Mouse (Mus musculus): ENCODE measurements around the gene Ubl3. TPM values are rescaled to one million over a fixed set of nuclear protein-coding genes. Genes with fewer than 3 reads are reported as not detected.

Gene Ubl3
- total RNA-seq (2021): 100 to 1,000 TPM; 177 to 179 TPM
- long read RNA-seq, experiment 1, transcript Ubl3-204 (6 exons, 2,064 nt): minor isoform, 35 of 350 reads
- long read RNA-seq, experiment 1, transcript Ubl3-201 (5 exons, 2,537 nt): major isoform, 306 of 350 reads
- long read RNA-seq, experiment 1, partial matches to known transcripts: 7 of 350 reads
- long read RNA-seq, experiment 1, other reads (novel, unspliced or antisense): 2 of 350 reads
- long read RNA-seq, experiment 2, transcript Ubl3-201 (5 exons, 2,537 nt): major isoform, 243 of 288 reads
- long read RNA-seq, experiment 2, transcript Ubl3-204 (6 exons, 2,064 nt): minor isoform, 37 of 288 reads
- long read RNA-seq, experiment 2, partial matches to known transcripts: 3 of 288 reads
- long read RNA-seq, experiment 2, other reads (novel, unspliced or antisense): 5 of 288 reads

- intact Hi-C loops (cut with DNase I): loop anchor here (5.0 kb wide), 1 partner anchor 145 kb away; no protein-coding TSS in a partner anchor
Measured at GRCm38 (mm10) chr5:148552187-148553071, at the start of gene Ubl3. Gene Ubl3 (minus strand): TSS chr5:148552789.

GRCm38 (mm10) chr5:148598376-148598775 lies 45.8 kb upstream of the Ubl3 start:
- intact Hi-C loops (cut with DNase I): no loop called here

More at GRCm38 (mm10) chr5:148552187-148553071, at the start of gene Ubl3:
- peak; percentile 90 to 91 for DNase-seq (ENCODE audit: low spot score in 2 of 2)

GRCm38 (mm10) chr5:148596086-148596753 lies 43.6 kb upstream of the Ubl3 start:
- no peak for DNase-seq (ENCODE audit: low spot score in 2 of 2)
- intact Hi-C loops (cut with DNase I): no loop called here

More at GRCm38 (mm10) chr5:148598376-148598775, 45.8 kb upstream of the Ubl3 start:
- DNase-seq (ENCODE audit: low spot score in 2 of 2): no peak

- DNase-seq (ENCODE audit: low spot score in 2 of 2): no peak
- intact Hi-C loops (cut with DNase I): no loop called here
Measured at GRCm38 (mm10) chr5:148595459-148595751, 42.8 kb upstream of the Ubl3 start.

- no peak for DNase-seq (ENCODE audit: low spot score in 2 of 2)
- intact Hi-C loops (cut with DNase I): no loop called here
Measured at GRCm38 (mm10) chr5:148594693-148595458, 42.3 kb upstream of the Ubl3 start.

GRCm38 (mm10) chr5:148593607-148594006 lies 41.0 kb upstream of the Ubl3 start:
- intact Hi-C loops (cut with DNase I): no loop called here
- no peak for DNase-seq (ENCODE audit: low spot score in 2 of 2)

GRCm38 (mm10) chr5:148591448-148591862 lies 38.9 kb upstream of the Ubl3 start:
- no peak for DNase-seq (ENCODE audit: low spot score in 2 of 2)
- intact Hi-C loops (cut with DNase I): no loop called here

GRCm38 (mm10) chr5:148590603-148591447 lies 38.2 kb upstream of the Ubl3 start:
- DNase-seq (ENCODE audit: low spot score in 2 of 2): no peak
- intact Hi-C loops (cut with DNase I): no loop called here

GRCm38 (mm10) chr5:148588987-148589386 lies 36.4 kb upstream of the Ubl3 start:
- no peak for DNase-seq (ENCODE audit: low spot score in 2 of 2)
- intact Hi-C loops (cut with DNase I): no loop called here

GRCm38 (mm10) chr5:148588142-148588650 lies 35.6 kb upstream of the Ubl3 start:
- DNase-seq (ENCODE audit: low spot score in 2 of 2): no peak
- intact Hi-C loops (cut with DNase I): no loop called here

- intact Hi-C loops (cut with DNase I): no loop called here
Measured at GRCm38 (mm10) chr5:148580388-148580985, 27.9 kb upstream of the Ubl3 start.

GRCm38 (mm10) chr5:148579156-148579555 lies 26.6 kb upstream of the Ubl3 start:
- intact Hi-C loops (cut with DNase I): no loop called here
- DNase-seq (ENCODE audit: low spot score in 2 of 2): no peak

More at GRCm38 (mm10) chr5:148580388-148580985, 27.9 kb upstream of the Ubl3 start:
- no peak for DNase-seq (ENCODE audit: low spot score in 2 of 2)

GRCm38 (mm10) chr5:148578353-148578752 lies 25.8 kb upstream of the Ubl3 start:
- intact Hi-C loops (cut with DNase I): no loop called here
- DNase-seq (ENCODE audit: low spot score in 2 of 2): no peak

GRCm38 (mm10) chr5:148577278-148577677 lies 24.7 kb upstream of the Ubl3 start:
- intact Hi-C loops (cut with DNase I): no loop called here
- DNase-seq (ENCODE audit: low spot score in 2 of 2): no peak

- intact Hi-C loops (cut with DNase I): no loop called here
- no peak for DNase-seq (ENCODE audit: low spot score in 2 of 2)
Measured at GRCm38 (mm10) chr5:148575163-148575562, 22.6 kb upstream of the Ubl3 start.

GRCm38 (mm10) chr5:148572676-148573075 lies 20.1 kb upstream of the Ubl3 start:
- intact Hi-C loops (cut with DNase I): no loop called here
- DNase-seq (ENCODE audit: low spot score in 2 of 2): no peak

- intact Hi-C loops (cut with DNase I): no loop called here
- DNase-seq (ENCODE audit: low spot score in 2 of 2): no peak
Measured at GRCm38 (mm10) chr5:148570571-148571304, 18.1 kb upstream of the Ubl3 start.

Measured in left cerebral cortex, postnatal 14 days (tissue).